Mouse (Mus musculus): ENCODE data around the gene Dapp1. TPM values are rescaled to one million over a fixed set of nuclear protein-coding genes. Genes with fewer than 3 reads are reported as not detected.
"Not testable (repeated sequence)": the region's sequence is repeated elsewhere in the genome, so short reads cannot be mapped to it uniquely, and the experiment has no call there.

Gene Dapp1
- polyA plus RNA-seq, 1 experiment, result 8.8 TPM

DNA sequence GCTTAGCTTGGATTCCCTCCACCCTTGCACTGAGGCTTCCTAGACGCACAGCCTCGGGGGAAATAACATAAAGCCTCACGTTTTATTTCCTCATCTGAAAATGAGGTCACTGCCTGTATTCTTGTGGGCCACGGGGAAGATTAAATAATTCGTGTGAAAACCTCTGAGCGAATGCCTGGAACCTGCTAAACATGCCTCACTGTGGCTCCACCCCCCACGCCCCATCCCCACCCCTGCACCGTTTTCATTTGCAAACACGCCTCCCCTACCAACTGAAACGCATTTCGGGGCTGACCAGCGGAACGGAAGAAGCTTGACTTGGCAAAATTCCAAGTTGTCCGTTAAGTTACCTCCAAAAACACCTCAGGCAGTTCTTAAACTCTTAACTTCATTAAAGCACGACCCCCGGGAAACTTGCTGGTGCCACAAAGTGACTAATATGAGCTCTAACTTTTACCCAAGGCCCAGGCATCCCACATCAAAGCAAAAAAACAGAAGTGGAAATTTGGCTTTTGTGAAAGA lies 25.7 kb downstream of the Dapp1 start:
- TF ChIP-seq CTCF (IDR thresholded peaks at IDR 0.05; ENCODE audit: extremely low read depth, insufficient read length, insufficient replicate concordance, low read depth, low read length) (no peak), POLR2A (IDR thresholded peaks at IDR 0.05; ENCODE audit: low read depth, low read length) (no peak)
- Histone ChIP-seq H3K27ac (ENCODE audit: insufficient read depth, low read depth, low read length) (no peak overlapping the region), H3K4me3 (ENCODE audit: low read depth, low read length) (no peak overlapping the region), H3K36me3 (ENCODE audit: control insufficient read depth, insufficient read depth, low read length) (peaks cover 15% of the 10 kb centered on the region), H3K27me3 (ENCODE audit: control insufficient read depth, insufficient read depth, low read length) (no peaks in the 10 kb centered on the region), H3K4me1 (ENCODE audit: control insufficient read depth, insufficient read depth, insufficient read length, low read length) (peaks cover 15% of the 10 kb centered on the region)
- 39% methylated on average over 16 of the region's 16 CpGs for WGBS

DNA sequence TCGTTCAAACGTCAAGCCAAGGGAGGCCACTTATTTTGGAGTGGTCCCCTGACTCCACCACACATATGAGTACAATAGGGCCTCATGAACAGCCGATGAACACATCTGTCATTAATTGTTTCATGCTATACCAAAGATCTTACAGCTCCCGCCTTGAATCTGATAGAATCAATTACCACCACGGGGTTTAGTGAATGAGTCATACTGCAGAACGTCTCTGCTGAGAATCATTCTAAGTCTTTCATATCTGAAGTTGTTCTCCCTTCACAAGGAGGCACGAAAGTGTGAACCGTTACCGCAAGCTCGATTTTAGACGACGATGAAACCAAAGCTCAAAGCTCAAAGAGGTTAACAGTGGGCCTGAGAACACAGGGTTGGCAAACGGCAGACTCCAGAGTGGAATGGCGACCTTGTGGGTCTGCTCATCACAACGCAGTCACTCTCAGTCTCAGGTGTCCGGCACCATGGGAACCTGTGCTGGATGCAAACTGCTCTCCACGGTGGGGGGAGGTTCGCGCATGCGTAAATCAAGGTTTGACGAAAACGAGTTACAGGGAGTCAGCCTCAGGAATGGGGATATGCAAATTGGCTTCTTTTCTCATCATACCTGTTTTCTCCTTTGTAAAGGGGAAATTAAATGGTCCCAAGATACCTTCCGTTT lies 27.0 kb downstream of the Dapp1 start:
- Histone ChIP-seq H3K27ac (ENCODE audit: insufficient read depth, low read depth, low read length) (peak overlapping the region; percentile 40), H3K4me3 (ENCODE audit: low read depth, low read length) (no peak overlapping the region), H3K4me1 (ENCODE audit: control insufficient read depth, insufficient read depth, insufficient read length, low read length) (peaks cover 15% of the 10 kb centered on the region), H3K27me3 (ENCODE audit: control insufficient read depth, insufficient read depth, low read length) (no peaks in the 10 kb centered on the region), H3K36me3 (ENCODE audit: control insufficient read depth, insufficient read depth, low read length) (peaks cover 11% of the 10 kb centered on the region)
- TF ChIP-seq POLR2A (IDR thresholded peaks at IDR 0.05; ENCODE audit: low read depth, low read length) (no peak), CTCF (IDR thresholded peaks at IDR 0.05; ENCODE audit: extremely low read depth, insufficient read length, insufficient replicate concordance, low read depth, low read length) (no peak)
- 81% methylated on average over 23 of the region's 23 CpGs for WGBS

DNA sequence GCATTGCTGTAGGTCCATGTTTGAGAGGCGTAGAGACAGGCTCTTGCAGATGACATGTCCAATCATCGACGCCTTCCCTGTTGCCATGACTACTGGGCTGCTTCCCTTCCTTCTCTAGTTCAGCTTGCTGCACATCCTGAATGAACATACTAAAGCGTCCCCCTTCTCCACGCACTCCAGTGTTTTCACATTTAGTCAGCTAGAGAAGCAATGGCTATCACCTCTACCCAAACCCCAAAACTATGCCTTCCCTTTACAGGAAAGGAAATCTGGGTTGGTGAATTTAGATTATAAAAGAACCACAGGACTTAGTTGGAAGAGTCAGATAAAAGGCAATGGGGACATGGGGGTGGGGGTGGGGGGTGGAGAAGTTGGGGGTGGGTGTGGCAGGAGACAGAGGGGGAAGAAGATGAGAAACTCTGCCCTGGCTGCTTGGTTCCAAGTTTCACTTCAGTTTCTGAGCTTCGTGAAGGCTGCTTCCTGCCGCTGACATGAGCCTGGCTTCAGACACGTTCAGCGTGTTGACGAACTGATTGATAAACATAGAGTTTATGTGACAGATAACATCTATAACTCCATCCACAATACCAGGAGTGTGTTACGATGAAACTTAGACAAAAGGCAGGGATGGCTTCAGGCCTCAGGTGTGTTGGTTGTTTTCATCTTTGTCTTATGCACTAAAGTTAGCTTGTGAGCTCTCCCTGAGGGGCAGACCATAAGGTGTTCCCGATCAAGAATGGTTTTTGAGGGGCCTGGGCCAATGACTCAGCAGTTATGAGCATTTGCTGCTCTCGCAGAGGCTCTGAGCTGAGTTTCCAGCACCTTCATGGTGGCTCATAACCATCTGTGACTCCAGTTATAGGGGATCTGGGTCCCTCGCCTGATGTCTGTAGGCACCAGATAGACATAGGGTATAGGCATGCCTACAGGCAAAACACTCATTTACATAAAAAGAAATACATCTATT lies 28.1 kb downstream of the Dapp1 start:
- Histone ChIP-seq H3K4me3 (ENCODE audit: low read depth, low read length) (no peak overlapping the region), H3K27ac (ENCODE audit: insufficient read depth, low read depth, low read length) (peak overlapping the region; percentile 67)
- WGBS, result 67% methylated on average over 14 of the region's 14 CpGs

DNA sequence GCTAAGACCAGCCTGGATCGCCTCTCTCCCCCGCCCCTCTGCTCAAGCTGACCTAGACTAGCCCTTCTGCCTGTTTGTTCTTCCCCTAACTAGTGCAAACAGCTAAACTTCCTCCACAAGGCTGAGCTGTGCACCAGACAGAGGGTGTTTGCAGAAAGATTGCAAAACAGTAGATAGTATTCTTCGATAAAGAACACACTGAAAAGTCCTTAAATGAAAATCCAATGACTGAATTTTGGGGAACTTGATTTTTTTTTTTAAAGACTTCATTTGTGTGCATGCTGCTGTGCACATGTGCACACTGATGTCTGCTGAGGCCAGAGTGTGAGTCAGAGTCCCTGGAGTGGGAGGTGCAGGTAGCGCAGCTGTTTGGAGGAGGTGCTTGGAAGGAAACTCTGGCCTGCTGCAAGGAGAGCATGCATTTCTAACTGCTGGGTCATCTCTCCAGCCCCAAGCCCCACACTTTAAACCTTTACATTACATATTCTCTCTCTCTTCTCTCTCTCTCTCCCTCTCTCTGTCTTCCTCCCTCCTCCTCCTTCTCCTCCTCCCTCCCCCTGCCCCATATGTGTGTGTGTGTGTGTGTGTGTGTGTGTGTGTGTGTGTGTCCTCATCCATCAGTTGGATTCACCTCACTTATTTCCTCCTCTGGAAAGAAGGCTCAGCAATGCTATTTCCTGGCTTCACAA lies 29.0 kb downstream of the Dapp1 start:
- TF ChIP-seq CTCF (IDR thresholded peaks at IDR 0.05; ENCODE audit: extremely low read depth, insufficient read length, insufficient replicate concordance, low read depth, low read length) (no peak), POLR2A (IDR thresholded peaks at IDR 0.05; ENCODE audit: low read depth, low read length) (no peak)
- H3K27me3 ChIP-seq (ENCODE audit: control insufficient read depth, insufficient read depth, low read length), result no peaks in the 10 kb centered on the region
- peaks cover 15% of the 10 kb centered on the region for H3K4me1 ChIP-seq (ENCODE audit: control insufficient read depth, insufficient read depth, insufficient read length, low read length)
- H3K27ac ChIP-seq (ENCODE audit: insufficient read depth, low read depth, low read length), result peak overlapping the region; percentile 67
- H3K36me3 ChIP-seq (ENCODE audit: control insufficient read depth, insufficient read depth, low read length), result peaks cover 15% of the 10 kb centered on the region
- WGBS, result 25% methylated on average over 4 of the region's 4 CpGs
- H3K4me3 ChIP-seq (ENCODE audit: low read depth, low read length), result no peak overlapping the region

More for the DNA sequence above, 28.1 kb downstream of the Dapp1 start:
- no peak for TF ChIP-seq POLR2A (IDR thresholded peaks at IDR 0.05; ENCODE audit: low read depth, low read length)
- TF ChIP-seq CTCF (IDR thresholded peaks at IDR 0.05; ENCODE audit: extremely low read depth, insufficient read length, insufficient replicate concordance, low read depth, low read length), result no peak
- Histone ChIP-seq H3K27me3 (ENCODE audit: control insufficient read depth, insufficient read depth, low read length) (no peaks in the 10 kb centered on the region), H3K36me3 (ENCODE audit: control insufficient read depth, insufficient read depth, low read length) (peaks cover 16% of the 10 kb centered on the region), H3K4me1 (ENCODE audit: control insufficient read depth, insufficient read depth, insufficient read length, low read length) (peaks cover 15% of the 10 kb centered on the region)

DNA sequence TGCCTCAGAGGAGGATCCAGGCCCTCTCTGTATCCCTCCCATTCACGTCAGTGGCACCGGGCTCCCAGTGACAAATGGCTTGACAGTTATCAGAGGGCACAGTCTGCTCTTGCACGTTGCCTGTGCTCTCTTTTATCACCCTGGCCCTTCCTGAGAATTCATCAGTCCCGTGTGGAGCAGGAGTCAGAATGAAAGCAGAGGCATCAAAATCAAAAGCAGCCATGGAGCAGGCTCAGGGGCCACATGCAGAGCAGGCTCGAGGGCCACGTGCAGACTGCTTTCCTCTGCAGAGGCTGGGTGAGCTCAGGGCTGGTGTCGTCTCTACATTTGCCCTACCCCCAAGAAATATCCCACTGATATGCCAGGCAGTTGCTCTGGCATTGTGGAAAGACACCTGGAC lies 29.5 kb downstream of the Dapp1 start:
- TF ChIP-seq CTCF (IDR thresholded peaks at IDR 0.05; ENCODE audit: extremely low read depth, insufficient read length, insufficient replicate concordance, low read depth, low read length) (no peak), POLR2A (IDR thresholded peaks at IDR 0.05; ENCODE audit: low read depth, low read length) (no peak)
- Histone ChIP-seq H3K27me3 (ENCODE audit: control insufficient read depth, insufficient read depth, low read length) (no peaks in the 10 kb centered on the region), H3K4me3 (ENCODE audit: low read depth, low read length) (no peak overlapping the region), H3K4me1 (ENCODE audit: control insufficient read depth, insufficient read depth, insufficient read length, low read length) (peaks cover 15% of the 10 kb centered on the region), H3K27ac (ENCODE audit: insufficient read depth, low read depth, low read length) (peak overlapping the region; percentile 44), H3K36me3 (ENCODE audit: control insufficient read depth, insufficient read depth, low read length) (peaks cover 17% of the 10 kb centered on the region)
- WGBS, result 19% methylated on average over 7 of the region's 7 CpGs

DNA sequence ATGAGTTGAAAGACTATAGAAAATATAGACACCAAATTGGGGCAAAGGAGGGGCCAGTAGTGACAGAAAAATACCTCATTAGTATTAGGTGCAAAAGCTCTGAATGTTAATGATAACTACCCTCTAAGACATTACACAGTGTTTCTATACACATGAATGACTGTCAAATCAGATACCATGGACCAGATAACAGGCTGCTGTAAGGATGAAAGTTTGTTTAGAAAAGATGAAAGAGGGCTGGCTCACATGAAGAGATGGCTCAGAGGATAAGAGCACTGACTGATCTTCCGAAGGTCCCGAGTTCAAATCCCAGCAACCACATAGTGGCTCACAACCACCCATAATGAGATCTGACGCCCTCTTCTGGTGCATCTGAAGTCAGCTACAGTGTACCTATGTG lies 30.0 kb downstream of the Dapp1 start:
- H3K27ac ChIP-seq (ENCODE audit: insufficient read depth, low read depth, low read length); H3K27me3 ChIP-seq (ENCODE audit: control insufficient read depth, insufficient read depth, low read length); H3K4me3 ChIP-seq (ENCODE audit: low read depth, low read length): not testable (repeated sequence)
- 90% methylated on average over 3 of the region's 3 CpGs for WGBS
- Histone ChIP-seq H3K36me3 (ENCODE audit: control insufficient read depth, insufficient read depth, low read length) (peaks cover 20% of the 10 kb centered on the region), H3K4me1 (ENCODE audit: control insufficient read depth, insufficient read depth, insufficient read length, low read length) (peaks cover 15% of the 10 kb centered on the region)
